Mouse (Mus musculus) CD4-positive naive resting alpha-beta T cell, adult 57 days (primary cell): ENCODE data around the gene Krtap31-1. TPM values are rescaled to one million over a fixed set of nuclear protein-coding genes. Genes with fewer than 3 reads are reported as not detected.

Source experiments
- total RNA-seq: library from RNA; stranded (reverse); gene quantifications from one replicate; pipeline ENCODE4 v1.2.4, GENCODE M21; 2023

Krtap31-1 gene
- not detected for total RNA-seq

GRCm38 (mm10) chr11:99907620-99908019 lies at the start of gene Krtap31-1:
Gene Krtap31-1, plus strand, starts transcription at chr11:99907920.

GRCm38 (mm10) chr11:99864176-99864575 lies 43.5 kb upstream of the Krtap31-1 start, which contains the start of gene Gm11559:
Gene Gm11559, plus strand, starts transcription at chr11:99864476.

GRCm38 (mm10) chr11:99873089-99873488 lies 34.6 kb upstream of the Krtap31-1 start, which contains the start of gene Krtap9-1:
Gene Krtap9-1, plus strand, starts transcription at chr11:99873389.

GRCm38 (mm10) chr11:99878887-99879286 lies 28.8 kb upstream of the Krtap31-1 start, which contains the start of gene Gm11567:
Gene Gm11567, plus strand, starts transcription at chr11:99879187.

GRCm38 (mm10) chr11:99914451-99914850 lies 6.7 kb downstream of the Krtap31-1 start, which contains the start of gene Gm11565:
Gene Gm11565, plus strand, starts transcription at chr11:99914751.

GRCm38 (mm10) chr11:99935991-99936390 lies 28.3 kb downstream of the Krtap31-1 start, which contains the start of gene Krtap31-2:
Gene Krtap31-2, plus strand, starts transcription at chr11:99936291.

DNA sequence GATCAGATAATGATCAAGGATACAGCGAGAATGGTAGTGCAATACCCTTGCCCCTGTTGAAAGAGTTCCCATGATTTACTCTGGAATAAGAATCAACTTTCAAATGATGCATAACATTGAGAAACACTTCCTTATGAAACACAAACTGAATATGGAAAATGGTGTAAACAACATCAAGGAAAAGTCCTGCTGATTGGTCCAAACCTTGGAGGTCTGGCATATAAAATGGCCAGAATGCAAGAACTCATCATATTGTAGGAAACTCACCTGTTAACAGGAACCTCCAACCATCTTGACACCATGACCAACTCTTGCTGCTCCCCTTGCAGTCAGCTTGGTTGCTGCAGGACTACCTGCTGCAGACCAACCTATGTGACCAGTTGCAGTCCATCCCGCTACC lies 40.5 kb downstream of the Krtap31-1 start, which contains the start of gene Krtap9-5:
Krtap9-5 (plus strand) TSS at position 301 of the 400 bp plus-strand sequence.

Other genes with a start within 250 kb of the Krtap31-1 start
- not detected for gene Gm11563, start 249.0 kb upstream of the Krtap31-1 start, total RNA-seq
- gene Krtap4-6, start 242.0 kb upstream of the Krtap31-1 start, total RNA-seq, result not detected
- gene Gm14190, start 217.2 kb upstream of the Krtap31-1 start, total RNA-seq, result not detected
- gene Gm14180, start 173.6 kb upstream of the Krtap31-1 start, total RNA-seq, result not detected
- gene Gm11595, start 135.0 kb upstream of the Krtap31-1 start, total RNA-seq, result not detected
- gene Krtap4-8, start 127.2 kb upstream of the Krtap31-1 start, total RNA-seq, result not detected
- not detected for gene Krtap4-9, start 122.7 kb upstream of the Krtap31-1 start, total RNA-seq
- gene Gm11596, start 114.5 kb upstream of the Krtap31-1 start, total RNA-seq, result not detected
- gene Gm11569, start 109.0 kb upstream of the Krtap31-1 start, total RNA-seq, result not detected
- not detected for gene Gm11554, start 103.5 kb upstream of the Krtap31-1 start, total RNA-seq
- gene Krtap4-13, start 98.0 kb upstream of the Krtap31-1 start, total RNA-seq, result not detected
- gene Gm11564, start 92.3 kb upstream of the Krtap31-1 start, total RNA-seq, result not detected
- not detected for gene 2300003K06Rik, start 69.9 kb upstream of the Krtap31-1 start, total RNA-seq
- gene Krtap4-16, start 56.3 kb upstream of the Krtap31-1 start, total RNA-seq, result not detected
- gene Gm11568, start 50.0 kb upstream of the Krtap31-1 start, total RNA-seq, result not detected
- not detected for gene Gm11559, start 43.4 kb upstream of the Krtap31-1 start, total RNA-seq
- not detected for gene Krtap9-1, start 34.5 kb upstream of the Krtap31-1 start, total RNA-seq
- not detected for gene Gm11567, start 28.7 kb upstream of the Krtap31-1 start, total RNA-seq
- gene Gm11565, start 6.8 kb downstream of the Krtap31-1 start, total RNA-seq, result not detected
- not detected for gene Krtap31-2, start 28.4 kb downstream of the Krtap31-1 start, total RNA-seq
- not detected for gene Krtap9-5, start 40.6 kb downstream of the Krtap31-1 start, total RNA-seq
- gene Krtap29-1, start 71.1 kb downstream of the Krtap31-1 start, total RNA-seq, result not detected
- gene Krtap16-1, start 78.7 kb downstream of the Krtap31-1 start, total RNA-seq, result not detected
- not detected for gene Krtap17-1, start 86.1 kb downstream of the Krtap31-1 start, total RNA-seq
- not detected for gene Krt33a, start 108.3 kb downstream of the Krtap31-1 start, total RNA-seq
- gene Krt33b, start 121.9 kb downstream of the Krtap31-1 start, total RNA-seq, result not detected
- gene Krt34, start 133.6 kb downstream of the Krtap31-1 start, total RNA-seq, result not detected
- gene Krt31, start 142.6 kb downstream of the Krtap31-1 start, total RNA-seq, result not detected
- gene Krt32, start 180.3 kb downstream of the Krtap31-1 start, total RNA-seq, result not detected
- gene Krt35, start 188.3 kb downstream of the Krtap31-1 start, total RNA-seq, result not detected
- not detected for gene Krt36, start 197.7 kb downstream of the Krtap31-1 start, total RNA-seq
- not detected for gene Krt13, start 213.6 kb downstream of the Krtap31-1 start, total RNA-seq
- gene Krt15, start 228.0 kb downstream of the Krtap31-1 start, total RNA-seq, result not detected
- gene Krt19, start 240.7 kb downstream of the Krtap31-1 start, total RNA-seq, result 4.8 TPM